Mouse (Mus musculus) megakaryocyte, embryonic 14.5 days (primary cell): ENCODE measurements around the gene Irf6.

Source experiments
- FLI1 ChIP-seq: IDR thresholded peaks from 2 replicates; pipeline ENCODE4 v1.6.1; 2012; ENCODE audit warnings: low read length, inconsistent platforms, mixed read lengths
- GATA1 ChIP-seq: IDR thresholded peaks from 3 replicates; pipeline ENCODE4 v1.6.1; 2012; ENCODE audit warnings: mixed read lengths, low read length, inconsistent platforms, borderline replicate concordance

- TF ChIP-seq GATA1: no peak
- no peak for TF ChIP-seq FLI1
Measured at GRCm38 (mm10) chr1:193214053-193214452, 61.1 kb downstream of the Irf6 start.
